Mouse (Mus musculus) thymus, adult 18-20 months (tissue): Measurements from ENCODE around the gene Msantd3.

Experiments used
- DNase-seq, 2 experiments: peaks; one replicate each; pipeline ENCODE4 v3.0.0; 2022; ENCODE audit warnings: mixed read lengths in 2 of 2

Gene Msantd3

GRCm38 (mm10) chr4:48610251-48610650, 70.5 kb downstream of the Msantd3 start:
- DNase-seq = no peak
